Mouse (Mus musculus) cerebellum, postnatal 36 days (tissue): Measurements from ENCODE around the gene Btg1.

Experiments used
- DNase-seq, 2 experiments: peaks; one replicate each; pipeline ENCODE4 v3.0.0; 2021 to 2022; ENCODE audit warnings: mixed read lengths in 2 of 2

Gene Btg1

GRCm38 (mm10) chr10:96616001-96616708 lies 651 bp upstream of the Btg1 start:
- no peak for DNase-seq

- peak in 1 of 2 experiments; percentile 60 for DNase-seq
These were observed 580 bp downstream of the Btg1 start for GRCm38 (mm10) chr10:96617221-96617950.

GRCm38 (mm10) chr10:96617951-96618575 lies 1.3 kb downstream of the Btg1 start:
- peak; percentile 72 to 77 for DNase-seq

- DNase-seq: no peak
These were observed 3.4 kb downstream of the Btg1 start for GRCm38 (mm10) chr10:96619951-96620889.

GRCm38 (mm10) chr10:96620890-96621271 lies 4.1 kb downstream of the Btg1 start:
- DNase-seq: no peak

- DNase-seq: no peak
These were observed 4.6 kb downstream of the Btg1 start for GRCm38 (mm10) chr10:96621361-96621945.

- peak; percentile 47 to 66 for DNase-seq
These were observed 5.3 kb downstream of the Btg1 start for GRCm38 (mm10) chr10:96621980-96622645.

- no peak for DNase-seq
These were observed 6.2 kb downstream of the Btg1 start for GRCm38 (mm10) chr10:96622761-96623632.

GRCm38 (mm10) chr10:96623633-96624195 lies 6.9 kb downstream of the Btg1 start:
- DNase-seq: no peak

- DNase-seq: no peak
These were observed 7.6 kb downstream of the Btg1 start for GRCm38 (mm10) chr10:96624406-96624805.

- DNase-seq: no peak
These were observed 8.3 kb downstream of the Btg1 start for GRCm38 (mm10) chr10:96625061-96625460.

GRCm38 (mm10) chr10:96625682-96626081 lies 8.9 kb downstream of the Btg1 start:
- no peak for DNase-seq

- DNase-seq: no peak
These were observed 9.4 kb downstream of the Btg1 start for GRCm38 (mm10) chr10:96626120-96626750.

GRCm38 (mm10) chr10:96627332-96627731 lies 10.5 kb downstream of the Btg1 start:
- no peak for DNase-seq

GRCm38 (mm10) chr10:96628100-96628912 lies 11.5 kb downstream of the Btg1 start:
- peak; percentile 58 to 68 for DNase-seq

- no peak for DNase-seq
These were observed 12.1 kb downstream of the Btg1 start for GRCm38 (mm10) chr10:96628913-96629199.

GRCm38 (mm10) chr10:96630110-96630509 lies 13.3 kb downstream of the Btg1 start:
- DNase-seq: no peak

- no peak for DNase-seq
These were observed 14.4 kb downstream of the Btg1 start for GRCm38 (mm10) chr10:96631066-96631711.
